Comparison of ENCODE assay signal across 28 mouse cellular contexts in the genomic region with DNA sequence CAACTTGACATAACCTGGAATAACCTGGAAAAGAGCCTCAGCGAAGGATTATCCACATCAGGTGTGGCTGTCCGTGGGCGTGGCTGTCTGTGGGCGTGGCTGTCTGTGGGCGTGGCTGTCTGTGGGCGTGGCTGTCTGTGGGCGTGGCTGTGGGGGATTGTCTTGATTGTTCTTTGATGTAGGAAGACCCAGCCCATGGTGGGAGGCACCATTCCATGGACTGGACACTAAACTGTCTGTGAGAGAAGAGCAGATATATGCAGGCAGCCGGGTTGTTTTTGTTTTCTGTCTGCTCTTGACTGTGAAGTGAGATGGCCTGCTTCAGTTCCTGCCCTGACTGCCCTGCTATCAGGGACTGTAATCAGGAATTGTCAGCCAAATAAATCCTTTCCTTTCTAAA.
A peak's percentile ranks its signal among the peaks of the same experiment; 100 is the strongest.
DNase-seq lines count a peak whose midpoint lies in the region; ATAC-seq lines count a peak whose summit lies in the region.
"Had no signal": no experiment of that assay in that cellular context is flagged by ENCODE, and none has a peak within 500 bp of the region (broad histone marks: within the 10 kb centered on the region; RNA-seq: fewer than 3 reads in every experiment).

No protein-coding gene starts in this region.

- H3K27me3 ChIP-seq in midbrain, embryonic 11.5 days (ENCODE audit: control insufficient read depth, insufficient read depth, low read length) = no peaks in the 10 kb centered on the region
- no peaks in the 10 kb centered on the region for H3K27me3 ChIP-seq in midbrain, embryonic 13.5 days
- H3K27me3 ChIP-seq: embryonic facial prominence, embryonic 13.5 days; forebrain, embryonic 12.5 days; heart, embryonic 12.5 days; heart, embryonic 15.5 days; hindbrain, embryonic 13.5 days; intestine, embryonic 15.5 days had no signal

- H3K36me3 ChIP-seq in midbrain, embryonic 11.5 days (ENCODE audit: control insufficient read depth, insufficient read depth, low read length) = no peaks in the 10 kb centered on the region
- H3K36me3 ChIP-seq in midbrain, embryonic 13.5 days = no peaks in the 10 kb centered on the region
- H3K36me3 ChIP-seq: embryonic facial prominence, embryonic 10.5 days; embryonic facial prominence, embryonic 13.5 days; forebrain, embryonic 12.5 days; heart, embryonic 12.5 days; heart, embryonic 15.5 days; hindbrain, embryonic 10.5 days; hindbrain, embryonic 13.5 days; intestine, embryonic 15.5 days had no signal

- no peak overlapping the region for H3K4me3 ChIP-seq in midbrain, embryonic 11.5 days (ENCODE audit: low read depth, low read length)
- H3K4me3 ChIP-seq in midbrain, embryonic 13.5 days (replicated peaks) = no peak overlapping the region
- H3K4me3 ChIP-seq: embryonic facial prominence, embryonic 10.5 days; embryonic facial prominence, embryonic 13.5 days; erythroblast, embryonic 14.5 days; forebrain, embryonic 12.5 days; heart, embryonic 12.5 days; heart, embryonic 15.5 days; hindbrain, embryonic 10.5 days; hindbrain, embryonic 13.5 days; intestine, embryonic 15.5 days had no signal

- H3K9ac ChIP-seq in midbrain, embryonic 11.5 days (ENCODE audit: low read length) = no peak overlapping the region
- no peak overlapping the region for H3K9ac ChIP-seq in midbrain, embryonic 13.5 days (replicated peaks)
- H3K9ac ChIP-seq: embryonic facial prominence, embryonic 13.5 days; forebrain, embryonic 12.5 days; heart, embryonic 12.5 days; heart, embryonic 15.5 days; hindbrain, embryonic 13.5 days; intestine, embryonic 15.5 days had no signal

- DNase-seq in midbrain, embryonic 11.5 days (ENCODE audit: low spot score, missing footprints) = peak; percentile 17
- DNase-seq in R1 (ENCODE audit: low read depth, low spot score) (peak; percentile 64), ZHBTc4 (ENCODE audit: low read depth, low spot score) (peak; percentile 70)
- DNase-seq in right cerebral cortex, adult 2 months (ENCODE audit: low spot score in 2 of 2) = no peak
- DNase-seq in embryo, embryonic 9.5 days (ENCODE audit: extremely low spot score) = no peak
- DNase-seq: adrenal gland, postnatal 10 days; adrenal gland, postnatal 36 days; cerebellum, adult 18-20 months; cerebellum, adult 9-11 months; cerebellum, postnatal 25 days; gastrocnemius, postnatal 10 days; gastrocnemius, postnatal 36 days; heart, postnatal 10 days; heart, postnatal 36 days had no signal

- no peaks in the 10 kb centered on the region for H3K4me1 ChIP-seq in midbrain, embryonic 11.5 days (ENCODE audit: control insufficient read depth, insufficient read depth, low read length)
- H3K4me1 ChIP-seq in midbrain, embryonic 13.5 days (replicated peaks) = no peaks in the 10 kb centered on the region
- H3K4me1 ChIP-seq: embryonic facial prominence, embryonic 10.5 days; embryonic facial prominence, embryonic 13.5 days; forebrain, embryonic 12.5 days; heart, embryonic 12.5 days; heart, embryonic 15.5 days; hindbrain, embryonic 10.5 days; hindbrain, embryonic 13.5 days; intestine, embryonic 15.5 days had no signal

- ATAC-seq in midbrain, embryonic 11.5 days (ENCODE audit: low FRiP score) = no peak
- ATAC-seq in midbrain, embryonic 13.5 days = no peak
- ATAC-seq: activated CD4-positive, CD25-positive, alpha-beta regulatory T cell, adult 4 months; CD4-positive, CD25-positive, alpha-beta regulatory T cell, adult 4 months; forebrain, embryonic 16.5 days; hindbrain, embryonic 16.5 days; intestine, embryonic 15.5 days had no signal

- 78% methylated on average over 8 of the region's 8 CpGs for WGBS in midbrain, embryonic 11.5 days
- 81% methylated on average over 8 of the region's 8 CpGs for WGBS in midbrain, embryonic 13.5 days

- no peaks in the 10 kb centered on the region for H3K9me3 ChIP-seq in midbrain, embryonic 11.5 days (ENCODE audit: control insufficient read depth, low read length)
- no peaks in the 10 kb centered on the region for H3K9me3 ChIP-seq in midbrain, embryonic 13.5 days
- H3K9me3 ChIP-seq: embryonic facial prominence, embryonic 10.5 days; embryonic facial prominence, embryonic 13.5 days; forebrain, embryonic 12.5 days; heart, embryonic 12.5 days; heart, embryonic 15.5 days; hindbrain, embryonic 10.5 days; hindbrain, embryonic 13.5 days; intestine, embryonic 15.5 days had no signal

- H3K4me2 ChIP-seq in midbrain, embryonic 11.5 days = no peak overlapping the region
- H3K4me2 ChIP-seq in midbrain, embryonic 13.5 days (replicated peaks) = no peak overlapping the region
- H3K4me2 ChIP-seq: embryonic facial prominence, embryonic 13.5 days; forebrain, embryonic 12.5 days; heart, embryonic 12.5 days; heart, embryonic 15.5 days; hindbrain, embryonic 13.5 days; intestine, embryonic 15.5 days had no signal

- H3K27ac ChIP-seq in midbrain, embryonic 11.5 days (ENCODE audit: low read depth, low read length) = no peak overlapping the region
- no peak overlapping the region for H3K27ac ChIP-seq in midbrain, embryonic 13.5 days
- H3K27ac ChIP-seq: embryonic facial prominence, embryonic 10.5 days; embryonic facial prominence, embryonic 13.5 days; forebrain, embryonic 12.5 days; heart, embryonic 15.5 days; hindbrain, embryonic 10.5 days; hindbrain, embryonic 13.5 days; intestine, embryonic 15.5 days had no signal

Comparison
In these comparisons a context has a peak if more than half of its experiments do, and no peak if none do; other contexts are left out.
1. DNase-seq: peak in midbrain, embryonic 11.5 days (single experiment), R1 (single experiment) and ZHBTc4 (single experiment); none in right cerebral cortex, adult 2 months (0 of 2) and embryo, embryonic 9.5 days (single experiment).